Mouse (Mus musculus): ENCODE data around the gene Chp2.
"Not testable (repeated sequence)": the region's sequence is repeated elsewhere in the genome, so short reads cannot be mapped to it uniquely, and the experiment has no call there.

Gene Chp2

GRCm38 (mm10) chr7:122219315-122219801 lies at the start of gene Chp2:
TSS of gene Chp2 (plus strand) at chr7:122219496.
- DNase-seq = peak; percentile 52 to 57

DNA sequence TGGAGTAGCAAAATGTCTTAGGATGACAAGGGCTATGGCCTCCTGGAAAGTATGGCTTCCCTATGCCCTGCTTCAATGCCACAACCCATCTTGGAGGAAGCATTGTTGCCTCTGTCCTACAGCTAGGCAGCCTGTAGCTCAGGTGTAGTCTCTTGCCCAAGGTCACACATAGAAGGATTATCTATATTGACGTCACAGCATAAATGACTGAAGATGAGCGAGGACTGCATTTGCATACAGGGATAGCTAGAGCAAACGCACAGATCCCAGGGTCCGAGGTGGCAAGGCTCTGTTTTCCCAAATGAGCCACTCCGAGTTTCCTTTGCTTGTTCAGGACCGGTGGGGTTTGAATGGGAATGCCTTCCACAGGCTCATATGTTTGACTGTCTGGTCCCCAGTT lies 48.6 kb upstream of the Chp2 start:
- no peak for DNase-seq

DNA sequence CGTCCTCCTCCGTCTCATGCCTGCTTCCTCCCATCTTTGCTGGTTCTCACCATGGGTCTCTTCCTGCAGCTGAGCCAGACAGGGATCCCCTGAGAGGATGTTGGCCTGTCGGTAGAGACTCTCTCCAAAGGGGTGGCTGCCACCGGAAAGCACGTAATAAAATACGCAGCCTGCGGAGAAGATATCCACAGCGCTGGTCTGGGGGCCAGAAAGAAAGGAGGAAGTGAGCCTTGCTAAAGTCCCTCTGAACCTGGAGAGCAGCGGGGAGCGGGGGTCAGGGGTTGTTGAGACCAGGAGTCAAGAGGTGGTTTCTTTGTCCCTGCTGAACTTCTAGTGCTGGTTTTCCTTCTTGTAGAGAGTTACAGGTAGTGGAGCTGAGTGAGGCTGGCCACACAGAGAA lies 47.7 kb upstream of the Chp2 start:
- no peak for DNase-seq

- DNase-seq = no peak
Observed at GRCm38 (mm10) chr7:122180720-122181119, 38.6 kb upstream of the Chp2 start.

DNA sequence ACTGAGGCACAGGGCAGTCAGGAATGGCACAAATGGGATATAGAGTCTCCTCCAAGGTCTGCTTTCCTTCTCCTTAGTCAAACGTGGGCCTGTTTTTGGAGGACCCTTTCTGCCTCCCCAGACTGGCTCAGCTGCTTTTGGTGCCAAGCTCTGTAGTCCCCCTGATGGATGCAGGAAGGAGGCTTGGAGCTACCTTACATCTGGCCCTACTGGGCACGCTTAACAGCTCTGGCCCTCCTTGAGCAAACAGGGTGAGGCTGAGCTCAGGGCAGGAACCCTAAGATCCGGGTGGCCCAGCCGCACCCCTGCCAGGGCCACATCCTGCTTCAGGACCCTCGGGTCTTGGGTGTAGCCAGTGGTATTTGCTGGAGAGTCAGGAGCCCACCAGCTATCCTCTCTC lies 34.7 kb upstream of the Chp2 start:
- DNase-seq = no peak

DNA sequence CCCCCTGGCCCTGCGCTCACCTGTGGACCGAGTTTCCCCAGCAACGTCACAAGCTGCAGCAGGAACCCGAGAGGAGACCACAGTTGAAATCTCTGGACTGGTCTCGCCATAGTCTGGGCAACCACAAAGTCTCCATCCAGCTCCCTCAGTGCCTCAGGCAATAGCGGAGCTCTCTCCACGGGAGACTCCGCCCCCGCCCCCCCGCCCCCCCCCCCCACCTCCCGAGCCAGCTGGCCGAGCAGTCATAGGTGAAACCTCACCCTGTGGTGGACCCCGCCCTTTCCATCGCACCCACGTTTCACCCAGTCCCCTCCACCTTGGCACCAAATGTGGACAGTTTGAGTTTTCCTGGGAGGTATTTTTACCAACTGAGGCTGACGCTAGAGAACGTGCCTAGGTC lies 33.3 kb upstream of the Chp2 start, which contains the start of gene Ern2:
Gene Ern2 (minus strand): TSS at position 165 of the 400 bp plus-strand sequence.
- no peak for DNase-seq

GRCm38 (mm10) chr7:122189484-122189883 lies 29.8 kb upstream of the Chp2 start:
- DNase-seq = peak in 1 of 2 experiments; percentile 49

GRCm38 (mm10) chr7:122191097-122191496 lies 28.2 kb upstream of the Chp2 start:
- DNase-seq = no peak

DNA sequence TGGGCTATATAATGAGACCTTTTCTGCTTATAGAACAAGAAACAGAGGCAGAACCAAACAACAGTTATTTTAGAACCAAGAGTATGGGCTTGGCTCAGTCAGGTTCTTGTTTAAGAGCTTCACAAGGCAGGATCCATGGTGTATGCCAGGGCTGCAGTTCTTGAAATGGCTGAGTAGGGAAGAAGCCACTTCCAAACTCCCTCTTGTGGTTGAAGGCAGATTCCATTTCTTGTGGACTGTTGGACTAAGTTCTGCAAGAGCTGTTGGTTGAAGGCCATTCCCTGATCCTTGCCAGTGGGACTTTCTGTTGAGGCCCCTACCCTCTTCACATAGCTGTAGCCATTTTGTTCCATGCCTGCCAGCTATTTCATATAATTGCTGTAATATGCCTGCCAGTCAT lies 25.4 kb upstream of the Chp2 start:
- no peak for DNase-seq

DNA sequence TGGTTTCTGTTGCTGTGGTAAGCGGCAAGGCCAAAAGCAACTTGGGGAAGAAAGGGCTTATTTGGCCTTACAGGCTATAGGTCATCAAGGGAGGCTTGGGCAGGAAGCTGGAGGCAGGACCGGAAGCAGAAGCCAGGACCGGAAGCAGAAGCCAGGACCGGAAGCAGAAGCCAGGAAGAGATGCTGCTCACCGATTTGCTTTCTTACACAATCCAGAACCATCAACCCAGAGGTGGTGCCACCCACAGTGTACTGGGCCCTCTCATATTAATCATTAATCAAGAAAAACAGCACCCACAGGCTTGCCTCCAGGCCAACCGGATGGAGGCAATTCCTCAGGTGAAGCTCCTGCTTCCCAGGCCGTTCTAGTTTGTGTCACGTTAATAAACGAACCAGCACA lies 22.5 kb upstream of the Chp2 start:
- DNase-seq = no peak

DNA sequence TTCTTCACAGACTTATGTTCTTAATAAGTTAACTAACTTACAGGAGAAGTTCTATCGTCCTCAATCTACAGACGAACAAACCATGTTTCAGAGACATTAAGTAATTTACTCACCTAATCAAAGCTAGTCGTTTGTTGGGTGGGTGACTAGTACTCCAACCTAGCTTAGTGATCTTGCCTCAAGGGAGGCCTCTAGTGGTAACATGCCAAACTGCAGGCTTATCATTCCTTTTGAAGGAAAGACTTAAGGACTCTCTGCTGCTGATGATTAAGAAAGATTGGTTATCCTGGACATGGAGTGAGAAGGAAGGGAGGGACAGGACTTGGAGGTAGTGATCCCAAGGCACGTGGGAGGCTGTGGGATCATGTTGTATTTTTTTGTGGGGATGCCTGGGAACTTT lies 22.0 kb upstream of the Chp2 start:
- peak in 1 of 2 experiments; percentile 55 for DNase-seq

GRCm38 (mm10) chr7:122199296-122199695 lies 20.0 kb upstream of the Chp2 start:
- DNase-seq = peak in 1 of 2 experiments; percentile 21

- DNase-seq = no peak
Observed at GRCm38 (mm10) chr7:122203936-122204335, 15.4 kb upstream of the Chp2 start.

DNA sequence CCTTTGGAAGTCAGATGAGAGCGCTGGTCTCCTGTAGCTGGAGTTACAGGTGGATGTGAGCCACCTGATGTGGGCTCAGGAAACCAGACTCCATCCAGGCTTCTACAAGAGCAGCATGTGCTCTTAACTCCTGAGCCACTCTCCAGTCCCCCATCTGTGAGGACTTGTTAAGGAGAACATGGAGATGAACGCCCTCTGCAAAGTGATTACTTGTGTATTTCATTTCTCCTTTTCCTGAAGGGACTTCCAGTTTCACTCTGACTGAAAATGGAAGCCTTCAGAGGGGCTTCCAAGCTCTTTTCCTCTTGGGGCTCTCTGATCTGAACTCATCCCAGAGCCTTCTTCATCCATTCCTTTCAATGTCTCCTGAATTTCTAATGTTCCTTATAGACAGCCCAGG lies 13.2 kb upstream of the Chp2 start:
- DNase-seq = no peak

GRCm38 (mm10) chr7:122208276-122209021 lies 10.8 kb upstream of the Chp2 start:
- DNase-seq = peak; percentile 26 to 35

DNA sequence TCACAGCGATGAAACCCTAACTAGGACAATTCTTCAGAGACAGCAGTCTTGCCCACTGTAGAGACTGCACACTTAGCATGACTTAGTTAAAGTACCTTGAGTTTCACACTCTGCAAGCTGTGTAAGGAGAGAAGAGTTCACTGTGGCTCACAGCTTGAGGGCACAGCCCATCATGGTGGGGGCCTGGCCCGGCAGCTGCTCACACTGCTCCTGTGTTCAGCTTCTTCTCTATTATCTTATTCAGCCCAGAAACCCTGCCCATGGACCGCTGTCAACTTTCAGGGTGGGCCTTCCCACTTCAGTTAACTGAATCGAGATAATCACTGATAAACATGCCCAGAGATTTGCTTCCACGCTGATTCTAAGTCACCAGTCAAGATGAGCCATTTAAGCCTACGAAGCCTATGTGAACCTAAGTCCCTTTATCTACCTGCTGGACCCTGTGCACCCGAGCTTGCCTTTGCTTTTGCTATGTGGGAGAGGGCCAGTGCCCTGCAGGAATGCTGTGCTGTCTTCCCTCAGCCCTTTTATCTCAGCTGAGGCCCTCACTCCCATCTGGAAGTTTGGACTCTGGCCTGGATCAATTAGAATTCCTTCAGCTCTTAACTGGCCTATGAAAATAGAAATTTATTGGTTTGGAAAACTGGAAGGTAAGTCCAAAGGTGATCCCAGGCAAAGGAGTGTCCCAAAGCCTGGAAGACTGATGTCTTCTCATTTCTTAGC lies 6.9 kb downstream of the Chp2 start:
- DNase-seq = no peak

- DNase-seq = no peak
Observed at GRCm38 (mm10) chr7:122226744-122227143, 7.4 kb downstream of the Chp2 start.

DNA sequence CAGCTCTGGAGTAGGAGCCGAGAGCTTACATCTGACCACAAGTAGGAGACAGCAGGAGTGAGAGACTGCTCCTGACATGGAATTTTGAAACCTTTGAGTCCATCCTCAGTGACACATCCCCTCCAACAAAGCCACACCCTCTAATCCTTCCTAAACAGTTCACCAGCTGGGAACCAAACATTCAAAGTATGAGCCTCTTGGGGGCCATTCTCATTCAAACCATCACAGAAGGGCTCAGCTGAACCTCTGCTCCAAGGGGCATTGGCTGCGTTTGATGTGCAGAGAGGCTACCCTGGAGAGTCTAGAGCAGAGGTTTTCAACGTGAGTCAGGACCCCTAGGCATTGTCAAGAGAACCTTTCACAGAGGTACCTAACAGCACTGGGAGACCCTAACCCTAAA lies 10.0 kb downstream of the Chp2 start:
- DNase-seq = no peak

GRCm38 (mm10) chr7:122229916-122230315 lies 10.6 kb downstream of the Chp2 start:
- DNase-seq = no peak

DNA sequence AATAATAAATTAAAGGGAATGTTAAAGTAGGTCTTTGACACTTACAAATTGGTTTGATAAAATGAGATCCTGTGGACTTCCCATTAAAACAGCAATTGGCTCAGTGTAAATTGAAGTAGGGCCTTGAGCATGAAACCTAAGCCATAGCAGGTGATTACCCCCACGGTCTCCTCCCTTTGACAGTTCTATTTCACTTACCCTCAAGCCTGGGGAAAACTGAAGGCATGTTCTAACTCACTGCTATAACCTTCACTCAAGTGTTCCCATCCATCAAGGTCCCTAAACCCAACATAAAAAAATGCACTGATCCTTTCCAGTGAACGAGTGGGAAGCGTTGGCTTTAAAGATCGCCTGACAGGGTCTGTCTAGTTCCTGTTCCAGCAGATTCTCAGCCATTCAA lies 11.6 kb downstream of the Chp2 start:
- no peak for DNase-seq

DNA sequence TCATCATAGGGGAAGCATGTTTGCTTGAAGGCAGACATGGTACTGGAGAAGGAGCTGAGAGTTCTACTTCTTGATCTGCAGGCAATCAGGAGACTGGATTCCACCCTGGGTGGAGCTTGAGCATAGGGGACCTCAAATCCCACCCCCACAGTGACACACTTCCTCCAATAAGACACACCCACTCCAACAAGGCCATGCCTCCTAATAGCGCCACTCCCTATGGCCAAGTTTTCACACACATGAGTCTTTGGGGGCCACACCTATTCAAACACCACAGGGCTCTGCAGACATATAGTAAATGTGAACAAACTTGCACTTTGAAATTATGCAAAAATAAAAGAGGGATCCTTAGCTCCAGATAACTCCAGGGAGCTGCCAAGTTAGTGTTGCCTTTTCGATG lies 19.6 kb downstream of the Chp2 start:
- no peak for DNase-seq

GRCm38 (mm10) chr7:122240413-122241119 lies 21.3 kb downstream of the Chp2 start:
- no peak for DNase-seq

GRCm38 (mm10) chr7:122242260-122242659 lies 23.0 kb downstream of the Chp2 start:
- peak in 1 of 2 experiments; percentile 31 for DNase-seq

- DNase-seq = not testable (repeated sequence)
Observed at GRCm38 (mm10) chr7:122242744-122243143, 23.4 kb downstream of the Chp2 start.
